Mouse (Mus musculus): ENCODE data around the gene Plod3. TPM values are rescaled to one million over a fixed set of nuclear protein-coding genes. Genes with fewer than 3 reads are reported as not detected.
A peak's percentile ranks its signal among the peaks of the same experiment; 100 is the strongest.
"Not testable (repeated sequence)": the region's sequence is repeated elsewhere in the genome, so short reads cannot be mapped to it uniquely, and the experiment has no call there.

Plod3 gene
- total RNA-seq (2021) = 10 to 100 TPM; 38.5 to 44.0 TPM
- long read RNA-seq, transcript Plod3-201 (19 exons, 3,280 nt) = major isoform, 15 of 24 reads
- long read RNA-seq, partial matches to known transcripts = 3 of 24 reads
- long read RNA-seq, other reads (novel, unspliced or antisense) = 6 of 24 reads

- peak; percentile 95 to 96 for DNase-seq (ENCODE audit: low spot score in 2 of 2)
Measured at GRCm38 (mm10) chr5:136986695-136987137, at the start of gene Plod3. Plod3 (plus strand) TSS chr5:136987019.

- no peak for DNase-seq (ENCODE audit: low spot score in 2 of 2)
Measured at GRCm38 (mm10) chr5:136937621-136938020, 49.2 kb upstream of the Plod3 start.

DNA sequence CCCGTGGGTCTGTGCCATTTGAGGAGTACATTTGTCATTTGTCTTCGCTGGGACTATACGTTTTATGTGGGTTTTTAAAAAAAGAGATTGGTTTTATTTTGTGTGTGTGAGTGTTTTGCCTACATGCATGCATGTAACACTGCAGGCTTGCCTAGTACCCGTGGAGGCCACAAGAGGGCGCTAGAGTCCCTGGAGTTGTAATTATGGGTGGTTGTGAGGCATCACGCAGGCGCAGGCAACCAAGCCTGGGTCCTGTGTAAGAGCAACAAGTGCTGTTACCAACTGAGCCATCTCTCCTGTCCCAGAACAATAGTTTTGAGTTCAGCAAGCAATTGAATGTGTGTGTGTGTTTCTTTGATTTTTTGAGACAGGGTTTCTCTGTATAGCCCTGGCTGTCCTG is 47.5 kb upstream of the Plod3 start:
- DNase-seq (ENCODE audit: low spot score in 2 of 2) = no peak

GRCm38 (mm10) chr5:136940029-136940428 is 46.8 kb upstream of the Plod3 start:
- not testable (repeated sequence) for DNase-seq (ENCODE audit: low spot score in 2 of 2)

GRCm38 (mm10) chr5:136940845-136941560 is 45.8 kb upstream of the Plod3 start:
- DNase-seq (ENCODE audit: low spot score in 2 of 2) = no peak

DNA sequence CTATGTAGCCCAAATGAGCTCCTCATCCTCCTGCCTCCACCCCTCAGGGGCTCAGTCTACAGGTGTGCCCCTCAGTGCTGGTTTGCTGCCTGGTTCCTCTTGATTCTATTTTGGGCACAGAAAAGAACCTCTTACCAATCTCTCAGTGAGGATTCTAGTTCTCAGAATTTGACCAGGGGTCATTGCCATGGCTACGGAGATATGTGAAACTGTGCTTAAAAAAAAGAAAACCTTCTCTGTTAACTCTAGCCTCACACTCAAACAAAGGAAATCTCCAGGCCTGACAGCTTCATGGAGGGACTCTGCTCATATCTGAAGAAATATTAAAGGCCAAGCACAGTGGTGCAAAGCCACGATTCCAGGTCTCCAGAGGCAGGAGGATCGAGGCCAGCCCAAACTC is 44.0 kb upstream of the Plod3 start:
- no peak for DNase-seq (ENCODE audit: low spot score in 2 of 2)

GRCm38 (mm10) chr5:136943382-136943781 is 43.4 kb upstream of the Plod3 start:
- no peak for DNase-seq (ENCODE audit: low spot score in 2 of 2)

DNA sequence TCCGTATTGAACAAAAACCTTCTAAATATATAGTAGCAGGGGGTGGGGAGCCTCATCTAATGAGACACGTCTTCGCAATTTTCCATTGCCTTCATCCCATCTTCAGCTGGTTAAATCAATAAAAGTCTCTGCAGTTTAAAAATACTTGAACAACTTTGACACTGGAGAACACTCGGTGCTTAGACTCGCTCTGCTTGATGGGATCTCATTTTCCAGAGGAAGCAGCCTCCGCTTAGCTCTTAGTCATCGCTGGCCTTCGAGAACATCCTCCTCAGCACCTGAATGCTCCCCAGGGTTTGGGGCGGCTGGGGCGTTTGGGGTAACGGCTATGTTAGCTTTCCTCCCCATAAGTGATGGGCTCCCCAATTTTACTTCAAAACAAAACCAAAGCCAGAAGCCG is 41.7 kb upstream of the Plod3 start:
- no peak for DNase-seq (ENCODE audit: low spot score in 2 of 2)

- DNase-seq (ENCODE audit: low spot score in 2 of 2) = no peak
Measured at GRCm38 (mm10) chr5:136947874-136948273, 38.9 kb upstream of the Plod3 start.

GRCm38 (mm10) chr5:136949551-136950336 is 37.1 kb upstream of the Plod3 start:
- not testable (repeated sequence) for DNase-seq (ENCODE audit: low spot score in 2 of 2)

DNA sequence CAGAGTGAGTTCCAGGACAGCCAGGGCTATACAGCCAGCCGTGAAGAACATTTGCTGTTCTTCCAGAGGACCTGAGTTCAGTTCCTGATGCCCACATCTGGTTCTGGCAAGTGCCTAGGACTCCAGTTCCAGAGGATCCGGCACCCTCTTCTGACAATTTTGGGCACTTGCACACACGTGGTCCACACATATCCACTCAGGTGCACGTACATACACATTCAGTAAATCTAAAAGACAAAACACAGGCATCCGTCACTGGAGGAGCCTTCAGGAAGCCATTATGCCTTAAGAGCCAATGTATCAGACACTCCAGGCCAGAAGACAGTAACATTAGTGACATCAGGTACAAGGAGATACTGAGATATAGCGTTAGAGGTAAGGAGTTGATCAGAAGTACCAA is 36.3 kb upstream of the Plod3 start:
- no peak for DNase-seq (ENCODE audit: low spot score in 2 of 2)

DNA sequence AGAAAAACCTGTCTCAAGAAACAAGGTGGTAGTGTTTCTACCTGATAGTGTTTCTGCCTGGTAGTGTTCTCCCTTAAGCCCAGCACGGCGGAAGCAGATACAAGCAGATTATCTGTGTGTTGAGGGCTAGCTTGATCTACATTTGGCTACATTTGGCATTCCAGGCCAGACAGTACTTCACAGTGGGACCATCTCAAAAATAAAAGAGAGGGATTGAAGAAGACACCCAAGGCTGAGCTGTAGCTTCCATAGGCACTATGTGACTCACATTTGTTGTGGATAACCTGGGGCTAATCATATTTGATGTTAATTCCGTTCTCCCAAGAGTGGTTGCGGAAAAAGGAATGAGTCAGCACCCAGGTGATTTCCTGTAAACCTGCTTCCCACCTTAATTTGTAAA is 34.7 kb upstream of the Plod3 start:
- no peak for DNase-seq (ENCODE audit: low spot score in 2 of 2)

DNA sequence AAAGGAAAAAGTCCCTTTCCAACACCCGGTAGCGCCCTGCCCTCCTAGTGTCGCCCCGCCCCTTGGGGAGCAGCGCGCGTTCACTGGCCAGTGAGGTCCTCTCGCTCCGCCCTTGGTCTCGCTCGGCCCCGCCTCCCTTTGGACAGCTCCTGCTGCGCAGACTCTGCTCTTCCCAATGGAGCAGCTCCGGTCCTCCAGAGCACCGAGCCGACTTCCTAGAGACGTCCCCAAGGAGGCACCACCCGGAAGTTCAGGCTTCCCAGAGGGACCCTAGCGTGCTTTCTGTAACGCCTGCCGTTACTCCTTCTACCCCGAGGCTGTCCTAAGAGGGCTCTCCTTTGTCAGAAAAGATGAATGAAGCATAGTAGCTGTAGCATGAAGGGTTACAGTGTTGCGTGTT is 33.8 kb upstream of the Plod3 start, which contains the start of gene Fis1:
Fis1 (plus strand) TSS at position 261 of the 400 bp plus-strand sequence.
- peak; percentile 93 to 95 for DNase-seq (ENCODE audit: low spot score in 2 of 2)

- DNase-seq (ENCODE audit: low spot score in 2 of 2) = peak; percentile 33 to 40
Measured at GRCm38 (mm10) chr5:136953440-136953951, 33.3 kb upstream of the Plod3 start.

- DNase-seq (ENCODE audit: low spot score in 2 of 2) = no peak
Measured at GRCm38 (mm10) chr5:136955622-136956021, 31.2 kb upstream of the Plod3 start.

GRCm38 (mm10) chr5:136957250-136957649 is 29.6 kb upstream of the Plod3 start:
- DNase-seq (ENCODE audit: low spot score in 2 of 2) = no peak

- no peak for DNase-seq (ENCODE audit: low spot score in 2 of 2)
Measured at GRCm38 (mm10) chr5:136958991-136959605, 27.7 kb upstream of the Plod3 start.

DNA sequence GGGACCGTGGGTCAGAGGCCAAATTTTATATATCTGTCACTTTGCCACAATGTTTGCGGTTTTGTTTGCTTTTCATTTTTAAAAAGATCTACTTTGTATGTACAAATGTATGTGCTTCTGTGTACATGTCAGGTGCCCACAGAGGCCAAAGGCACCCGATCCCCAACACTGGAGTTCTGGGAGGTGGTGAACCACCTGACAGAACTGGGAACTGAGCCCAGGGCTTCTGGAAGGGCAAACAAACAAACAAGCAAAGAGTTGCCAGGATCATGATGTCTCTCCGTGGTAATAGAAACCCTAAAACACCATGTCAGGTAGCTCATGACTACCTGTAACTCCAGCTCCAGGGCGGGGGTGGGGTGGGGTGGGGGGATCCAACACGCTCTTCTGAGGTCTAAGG is 26.8 kb upstream of the Plod3 start:
- no peak for DNase-seq (ENCODE audit: low spot score in 2 of 2)

DNA sequence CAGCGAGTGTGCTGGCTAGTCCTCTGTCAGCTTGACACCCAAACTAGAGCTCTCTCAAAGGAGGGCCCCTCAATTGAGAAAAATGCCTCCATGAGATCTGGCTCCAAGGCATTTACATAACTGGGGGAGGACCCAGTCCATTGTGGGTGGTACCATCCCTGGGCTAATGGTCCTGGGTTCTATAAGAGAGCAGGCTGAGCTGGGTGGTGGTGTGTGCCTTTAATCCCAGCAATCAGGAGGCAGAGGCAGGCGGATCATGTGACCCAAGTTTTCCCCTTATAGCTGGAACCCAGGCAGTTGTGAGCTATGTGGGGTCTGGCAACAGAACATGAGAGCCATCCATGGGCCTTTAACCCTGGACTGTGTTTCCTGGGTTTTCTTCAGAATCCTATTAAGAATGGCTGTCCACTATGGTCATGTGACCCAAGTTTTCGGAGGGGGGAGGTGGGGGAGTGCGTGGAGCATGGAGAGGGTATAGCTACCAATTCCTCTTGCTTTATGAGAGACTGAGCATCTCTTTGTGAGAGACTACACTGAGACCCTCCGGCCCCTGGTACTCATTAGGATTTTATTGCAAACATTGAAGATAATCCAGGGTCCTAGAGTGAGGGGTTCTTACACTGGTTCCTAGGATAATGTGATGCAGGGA is 25.4 kb upstream of the Plod3 start:
- DNase-seq (ENCODE audit: low spot score in 2 of 2) = no peak

DNA sequence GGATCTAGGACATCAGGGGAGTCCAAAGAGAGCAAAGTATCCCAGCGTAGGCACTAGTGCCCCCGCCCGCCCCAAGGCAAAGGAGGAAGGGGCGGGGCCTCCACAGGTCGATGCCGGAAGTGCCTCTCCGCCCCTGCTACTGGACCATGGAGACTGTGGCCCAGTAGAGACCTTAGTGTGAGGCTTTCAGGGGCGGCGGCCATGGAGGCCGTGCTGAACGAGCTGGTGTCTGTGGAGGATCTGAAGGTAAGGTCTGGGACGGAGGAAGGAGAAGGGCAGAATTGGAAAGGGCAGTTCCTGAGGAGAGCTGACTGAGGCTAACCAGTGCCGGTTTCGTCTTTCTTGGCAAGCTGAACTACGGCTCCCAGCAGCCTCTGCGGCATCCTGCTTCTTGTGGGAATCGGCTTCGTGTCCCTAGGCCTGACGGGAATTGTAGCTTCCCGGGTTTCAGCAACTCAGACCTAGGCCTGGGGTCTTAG is 24.8 kb upstream of the Plod3 start:
- peak; percentile 84 to 89 for DNase-seq (ENCODE audit: low spot score in 2 of 2)

GRCm38 (mm10) chr5:136962501-136962900 is 24.3 kb upstream of the Plod3 start:
- DNase-seq (ENCODE audit: low spot score in 2 of 2) = peak; percentile 84 to 86
